Mouse (Mus musculus): ENCODE measurements around the gene Notch3.

Notch3 gene

GRCm38 (mm10) chr17:32117872-32118421 is 48.7 kb downstream of the Notch3 start:
- 5% methylated on average over 13 of the region's 13 CpGs for WGBS

GRCm38 (mm10) chr17:32117287-32117871 is 49.3 kb downstream of the Notch3 start:
- 43% methylated on average over 5 of the region's 5 CpGs for WGBS

- WGBS: 79% methylated on average over 6 of the region's 6 CpGs
These were observed 49.9 kb downstream of the Notch3 start for GRCm38 (mm10) chr17:32116586-32117286.

GRCm38 (mm10) chr17:32114486-32114885 is 52.2 kb downstream of the Notch3 start:
- WGBS: 78% methylated on average over 5 of the region's 5 CpGs

- 2% methylated on average over 56 of the region's 56 CpGs for WGBS
These were observed 52.9 kb downstream of the Notch3 start for GRCm38 (mm10) chr17:32113523-32114421.

GRCm38 (mm10) chr17:32113255-32113522 is 53.5 kb downstream of the Notch3 start:
- 38% methylated on average over 8 of the region's 8 CpGs for WGBS

GRCm38 (mm10) chr17:32112434-32113254 is 54.0 kb downstream of the Notch3 start:
- WGBS: 92% methylated on average over 8 of the region's 8 CpGs

GRCm38 (mm10) chr17:32110980-32111780 is 55.5 kb downstream of the Notch3 start:
- 80% methylated on average over 10 of the region's 10 CpGs for WGBS

GRCm38 (mm10) chr17:32110424-32110823 is 56.2 kb downstream of the Notch3 start:
- 59% methylated on average over 2 of the region's 2 CpGs for whole genome bisulfite sequencing

GRCm38 (mm10) chr17:32109201-32109940 is 57.3 kb downstream of the Notch3 start:
- WGBS: 90% methylated on average over 6 of the region's 6 CpGs

GRCm38 (mm10) chr17:32108320-32109011 is 58.2 kb downstream of the Notch3 start:
- WGBS: 88% methylated on average over 5 of the region's 5 CpGs

- 81% methylated on average over 5 of the region's 5 CpGs for WGBS
These were observed 58.8 kb downstream of the Notch3 start for GRCm38 (mm10) chr17:32107877-32108276.

- 80% methylated on average over 2 of the region's 2 CpGs for WGBS
These were observed 60.3 kb downstream of the Notch3 start for GRCm38 (mm10) chr17:32106358-32106757.

- WGBS: 35% methylated on average over 4 of the region's 4 CpGs
These were observed 63.6 kb downstream of the Notch3 start for GRCm38 (mm10) chr17:32103054-32103453.

- WGBS: 3% methylated on average over 44 of the region's 44 CpGs
These were observed 66.6 kb downstream of the Notch3 start for GRCm38 (mm10) chr17:32099943-32100586.

GRCm38 (mm10) chr17:32099574-32099942 is 67.1 kb downstream of the Notch3 start:
- WGBS: 48% methylated on average over 8 of the region's 8 CpGs

GRCm38 (mm10) chr17:32098905-32099304 is 67.7 kb downstream of the Notch3 start:
- WGBS: 97% methylated on average over 6 of the region's 6 CpGs

- 100% methylated on average over 1 of the region's 1 CpGs for WGBS
These were observed 69.0 kb downstream of the Notch3 start for GRCm38 (mm10) chr17:32097676-32098075.

GRCm38 (mm10) chr17:32092895-32093294 is 73.8 kb downstream of the Notch3 start:
- 88% methylated on average over 5 of the region's 5 CpGs for WGBS

All from cerebral cortex, adult 2 months (tissue).